Mouse (Mus musculus) cerebellum, adult 8-10 months (tissue): Measurements from ENCODE around the gene Lcorl.
A peak's percentile ranks its signal among the peaks of the same experiment; 100 is the strongest.

Experiments
- DNase-seq: peaks from one replicate; pipeline ENCODE4 v3.0.0; 2022

The Lcorl gene

DNA sequence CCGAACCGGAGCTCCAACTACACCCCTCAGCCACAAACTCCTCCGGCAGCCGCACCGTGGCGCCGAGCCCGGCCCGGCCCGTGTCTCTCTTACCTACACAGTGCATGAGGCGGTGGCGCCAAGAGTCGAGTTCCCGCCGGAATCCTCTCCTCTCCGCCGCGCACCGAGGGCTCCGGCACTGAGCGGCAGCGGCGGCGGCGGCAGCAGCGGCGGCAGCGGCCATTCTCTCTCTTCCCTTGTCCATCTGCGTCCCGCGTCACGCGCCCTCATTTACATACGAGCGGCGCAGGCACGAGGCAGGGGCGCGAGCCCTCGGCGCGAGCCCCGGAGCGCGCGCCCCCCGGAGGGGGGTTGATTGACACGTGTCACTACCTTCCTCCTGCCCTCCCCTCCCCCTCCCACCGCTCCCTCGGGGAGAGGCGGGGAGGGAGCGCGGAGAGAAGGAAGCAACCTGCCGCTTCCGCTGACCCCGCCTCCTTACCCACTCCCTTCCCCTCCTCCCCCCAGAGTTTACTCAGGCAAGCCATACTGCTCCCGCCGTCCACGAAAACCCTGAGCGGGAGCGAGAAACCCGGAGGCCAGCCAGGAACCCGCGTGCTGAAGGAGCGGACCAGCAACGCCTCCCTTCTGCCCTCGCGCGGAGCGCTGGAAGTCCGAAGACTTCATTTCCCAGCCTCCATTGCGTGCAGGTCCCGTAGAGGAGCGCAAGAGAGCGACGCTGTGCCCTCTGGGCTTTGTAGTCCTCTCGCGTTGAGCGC is at the start of gene Lcorl:
TSS of gene Lcorl (minus strand) at position 362 of the 758 bp plus-strand sequence.
- peak; percentile 95 for DNase-seq

- DNase-seq: no peak
Measured at GRCm38 (mm10) chr5:45904683-45905082, 47.3 kb upstream of the Lcorl start.

GRCm38 (mm10) chr5:45903246-45903645 is 45.8 kb upstream of the Lcorl start:
- no peak for DNase-seq

GRCm38 (mm10) chr5:45895362-45895761 is 37.9 kb upstream of the Lcorl start:
- no peak for DNase-seq

- no peak for DNase-seq
Measured at GRCm38 (mm10) chr5:45893696-45894095, 36.3 kb upstream of the Lcorl start.

DNA sequence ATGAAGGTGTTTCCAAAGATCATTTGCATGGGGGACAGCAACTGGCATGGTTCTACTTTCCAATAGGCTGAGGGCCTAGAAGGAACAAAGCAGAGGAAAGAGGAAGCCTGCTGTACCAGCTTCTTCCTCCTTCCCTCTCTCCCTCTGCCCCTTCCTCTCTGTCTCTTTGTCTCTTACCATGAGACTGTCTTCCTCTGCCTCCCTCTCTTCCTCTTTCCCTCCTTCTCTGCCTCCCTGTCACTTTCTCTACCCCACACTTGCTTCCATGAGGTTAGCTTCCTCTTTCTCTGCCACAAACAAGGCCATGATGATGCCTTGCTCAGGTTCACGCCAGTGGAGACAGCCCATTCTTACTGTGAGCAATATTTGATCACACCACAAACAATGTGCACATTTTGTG is 18.9 kb upstream of the Lcorl start:
- DNase-seq: no peak

DNA sequence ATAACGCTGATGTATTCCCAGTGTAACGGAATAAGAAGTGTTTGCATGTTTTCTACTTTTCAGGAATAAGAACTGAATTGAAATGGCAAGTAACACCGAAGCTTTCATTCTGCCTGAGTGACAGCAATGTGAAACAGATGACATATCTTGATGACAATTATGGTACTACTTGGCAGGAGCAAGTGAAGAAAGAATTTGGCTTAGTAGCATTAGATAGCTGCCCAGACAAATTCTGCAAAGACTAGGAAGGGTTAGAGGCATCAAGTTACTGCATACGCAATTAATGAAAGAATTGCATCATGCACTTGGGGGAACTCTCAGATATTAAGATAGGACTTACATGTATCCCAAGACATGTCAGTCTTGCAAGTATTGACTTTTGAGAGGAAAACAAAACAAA is 18.1 kb upstream of the Lcorl start:
- DNase-seq: no peak

- no peak for DNase-seq
Measured at GRCm38 (mm10) chr5:45874284-45875030, 17.0 kb upstream of the Lcorl start.

GRCm38 (mm10) chr5:45858368-45858767 is 953 bp upstream of the Lcorl start:
- no peak for DNase-seq

- DNase-seq: no peak
Measured at GRCm38 (mm10) chr5:45856876-45857253, 550 bp downstream of the Lcorl start.

DNA sequence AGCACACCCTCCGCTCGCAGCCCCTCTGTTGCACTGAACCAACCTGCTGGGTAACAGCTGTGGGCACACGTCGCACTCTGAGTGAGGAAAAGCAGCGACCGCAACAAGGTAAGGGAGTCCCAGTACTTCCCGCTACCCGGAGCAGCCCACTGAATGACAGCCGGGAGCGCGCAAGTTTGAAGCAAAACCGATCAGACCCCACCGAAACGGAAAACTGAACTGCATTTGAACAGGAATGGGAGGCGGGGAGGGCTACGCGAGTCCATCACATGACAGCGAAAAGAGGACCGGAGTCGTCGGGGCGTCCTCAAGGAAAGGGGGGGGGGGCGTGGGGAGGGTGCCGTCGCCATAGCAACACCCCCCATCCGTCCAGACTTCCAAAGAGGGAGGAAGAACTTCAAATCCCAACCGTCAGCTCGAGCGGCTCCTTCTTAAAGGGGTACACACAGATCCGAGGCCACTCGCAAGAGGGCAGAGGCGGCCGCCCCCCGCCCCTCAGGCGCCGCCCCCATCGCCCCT is 1.1 kb downstream of the Lcorl start:
- peak; percentile 41 for DNase-seq

- peak; percentile 34 for DNase-seq
Measured at GRCm38 (mm10) chr5:45855526-45856302, 1.7 kb downstream of the Lcorl start.

DNA sequence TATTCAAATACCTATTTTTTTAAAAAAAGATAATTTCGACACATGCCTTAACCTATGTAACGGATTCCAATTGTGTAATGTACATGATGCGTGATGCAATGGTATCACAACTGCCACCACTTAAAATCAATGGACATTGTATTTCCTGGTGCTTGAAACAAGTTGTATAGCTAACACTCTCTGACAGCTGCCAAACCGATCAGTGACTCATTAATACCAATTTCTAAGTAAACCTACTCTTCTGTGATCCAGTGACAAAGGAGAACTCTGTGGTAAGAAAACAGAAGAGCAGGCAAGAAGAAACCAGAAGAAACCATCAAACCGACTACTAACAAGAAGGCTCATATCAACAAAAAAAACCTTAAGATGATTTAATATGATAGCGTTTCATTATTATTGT is 12.7 kb downstream of the Lcorl start:
- no peak for DNase-seq

DNA sequence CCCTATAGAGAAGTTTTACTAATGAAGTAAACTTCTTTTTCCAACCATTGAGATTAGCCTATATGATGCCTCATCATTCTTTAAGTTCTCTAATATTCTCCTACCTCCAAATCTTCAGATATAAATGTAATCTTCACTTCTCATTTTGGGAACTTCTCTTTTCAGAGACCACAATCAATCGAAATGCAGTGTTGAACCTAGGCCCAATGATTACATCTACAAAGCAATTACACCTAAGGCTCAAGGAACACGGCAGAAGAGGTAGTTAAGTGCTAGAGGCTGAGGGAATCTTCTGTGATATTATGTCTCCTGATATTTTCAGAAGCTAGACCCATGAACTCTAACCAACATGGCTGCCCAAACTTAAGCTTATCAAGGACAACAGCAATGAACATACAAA is 22.3 kb downstream of the Lcorl start:
- no peak for DNase-seq

- no peak for DNase-seq
Measured at GRCm38 (mm10) chr5:45811527-45811926, 45.9 kb downstream of the Lcorl start.

GRCm38 (mm10) chr5:45791864-45792263 is 65.6 kb downstream of the Lcorl start:
- peak; percentile 12 for DNase-seq

GRCm38 (mm10) chr5:45790221-45790620 is 67.2 kb downstream of the Lcorl start:
- no peak for DNase-seq

- no peak for DNase-seq
Measured at GRCm38 (mm10) chr5:45757502-45758121, 99.8 kb downstream of the Lcorl start.

DNA sequence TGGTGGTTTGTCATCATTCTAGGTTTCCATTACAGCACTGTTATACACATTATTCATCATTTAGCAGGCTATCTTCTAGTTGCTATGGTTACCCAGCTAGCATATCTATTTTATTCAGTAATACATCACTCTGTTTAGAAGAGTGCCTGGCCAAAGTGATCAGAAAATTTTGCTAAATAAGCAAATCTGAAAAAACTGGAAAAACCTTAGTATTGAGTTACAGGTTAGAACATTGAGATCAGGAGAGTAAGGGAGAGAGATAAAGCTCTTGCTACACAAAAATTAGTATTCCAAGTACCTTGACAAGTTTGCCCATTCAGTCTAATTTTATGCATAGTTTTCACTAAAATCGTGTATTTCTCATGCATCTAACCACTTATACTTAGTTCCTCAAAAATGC is 119.5 kb downstream of the Lcorl start:
- DNase-seq: no peak

GRCm38 (mm10) chr5:45733751-45734150 is 123.7 kb downstream of the Lcorl start:
- no peak for DNase-seq

DNA sequence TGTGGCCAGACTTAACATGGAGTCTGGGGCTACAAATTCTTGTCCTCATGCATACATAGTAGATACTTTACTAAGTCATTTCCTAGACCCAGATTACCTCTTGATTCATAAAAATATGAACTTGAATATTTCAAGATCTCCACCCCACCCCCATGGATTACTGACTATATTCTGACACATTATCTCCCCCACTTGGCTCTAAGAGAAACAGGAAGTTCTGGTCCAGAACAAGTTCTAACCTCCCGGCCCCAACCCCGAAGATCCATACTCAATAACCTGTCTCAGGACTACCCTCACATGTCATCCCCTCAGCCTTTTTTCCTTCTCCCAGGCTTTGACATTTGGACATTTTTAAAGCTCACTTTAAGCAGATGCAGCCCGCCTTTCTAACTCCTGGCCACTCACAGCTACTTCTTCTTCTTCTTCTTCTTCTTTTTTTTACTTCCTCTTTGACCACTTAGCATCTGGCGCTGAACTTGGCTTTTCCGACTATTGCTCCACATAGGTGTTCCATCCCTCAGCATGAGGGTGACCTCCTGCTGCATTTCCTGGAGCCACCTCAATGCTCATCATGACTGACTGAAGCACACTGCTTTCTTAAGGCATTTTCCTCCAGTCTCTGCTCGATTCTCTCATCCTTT is 138.4 kb downstream of the Lcorl start:
- no peak for DNase-seq

DNA sequence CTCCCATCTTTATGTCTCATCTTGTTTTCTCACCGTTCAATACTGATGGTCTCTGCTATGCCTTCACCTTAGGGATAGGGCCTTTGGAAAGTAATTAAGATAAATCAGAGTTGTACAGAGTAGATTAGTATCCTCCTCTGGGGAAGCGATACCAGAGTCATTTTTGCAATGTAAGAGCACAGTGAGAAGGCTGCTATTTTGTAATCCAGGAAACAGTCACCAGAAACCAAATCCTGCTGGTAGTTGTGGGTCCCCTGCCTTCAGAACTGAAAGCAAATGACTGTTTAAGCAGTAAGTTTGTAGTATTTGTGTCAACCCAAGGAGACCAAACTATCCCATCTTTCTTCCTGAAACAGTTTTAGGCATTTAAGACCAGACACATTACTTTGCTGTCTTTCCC is 147.8 kb downstream of the Lcorl start:
- DNase-seq: no peak
